Mouse (Mus musculus): ENCODE measurements around the gene Eng. TPM values are rescaled to one million over a fixed set of nuclear protein-coding genes. Genes with fewer than 3 reads are reported as not detected.
A peak's percentile ranks its signal among the peaks of the same experiment; 100 is the strongest.

Eng gene
- polyA plus RNA-seq, 1 experiment from 2014 or later = 25.6 TPM

GRCm38 (mm10) chr2:32625873-32626694 is 20.3 kb upstream of the Eng start:
- Histone ChIP-seq H3K27ac (replicated peaks) (peak overlapping the region; percentile 87), H3K4me1 (peaks cover 74% of the 10 kb centered on the region), H3K4me3 (peak overlapping the region; percentile 44)

GRCm38 (mm10) chr2:32627266-32628043 is 18.9 kb upstream of the Eng start:
- peak overlapping the region; percentile 85; the same call in 1 of the 2 replicates for H3K27ac ChIP-seq (replicated peaks)
- WGBS = 67% methylated on average over 20 of the region's 20 CpGs
- H3K4me3 ChIP-seq = no peak overlapping the region
- no peaks in the 10 kb centered on the region for H3K27me3 ChIP-seq (ENCODE audit: low read depth, poor library complexity, severe bottlenecking)
- H3K4me1 ChIP-seq = peaks cover 77% of the 10 kb centered on the region
- H3K36me3 ChIP-seq = no peaks in the 10 kb centered on the region
- DNase-seq (ENCODE audit: low spot score) = no peak
- no peaks in the 10 kb centered on the region for H3K9me3 ChIP-seq (replicated peaks)

More at GRCm38 (mm10) chr2:32625873-32626694, 20.3 kb upstream of the Eng start:
- WGBS = 58% methylated on average over 5 of the region's 5 CpGs
- no peaks in the 10 kb centered on the region for H3K36me3 ChIP-seq
- no peaks in the 10 kb centered on the region for H3K27me3 ChIP-seq (ENCODE audit: low read depth, poor library complexity, severe bottlenecking)
- no peak for DNase-seq (ENCODE audit: low spot score)
- H3K9me3 ChIP-seq (replicated peaks) = no peaks in the 10 kb centered on the region

- Histone ChIP-seq H3K4me3 (no peak overlapping the region), H3K36me3 (no peaks in the 10 kb centered on the region), H3K9me3 (replicated peaks) (no peaks in the 10 kb centered on the region), H3K27ac (replicated peaks) (peak overlapping the region; percentile 85), H3K27me3 (ENCODE audit: low read depth, poor library complexity, severe bottlenecking) (no peaks in the 10 kb centered on the region), H3K4me1 (peaks cover 77% of the 10 kb centered on the region)
- 62% methylated on average over 4 of the region's 4 CpGs for WGBS
- no peak for DNase-seq (ENCODE audit: low spot score)
Measured at GRCm38 (mm10) chr2:32628044-32628550, 18.3 kb upstream of the Eng start.

GRCm38 (mm10) chr2:32628729-32629128 is 17.7 kb upstream of the Eng start:
- peaks cover 3% of the 10 kb centered on the region; the same call in 1 of the 2 replicates for H3K36me3 ChIP-seq
- peak overlapping the region; percentile 41; the same call in 1 of the 2 replicates for H3K4me3 ChIP-seq
- H3K27me3 ChIP-seq (ENCODE audit: low read depth, poor library complexity, severe bottlenecking) = no peaks in the 10 kb centered on the region
- peak overlapping the region; percentile 85 for H3K27ac ChIP-seq (replicated peaks)
- DNase-seq (ENCODE audit: low spot score) = no peak
- 48% methylated on average over 5 of the region's 5 CpGs for WGBS
- H3K4me1 ChIP-seq = peaks cover 78% of the 10 kb centered on the region
- H3K9me3 ChIP-seq (replicated peaks) = no peaks in the 10 kb centered on the region

- H3K4me3 ChIP-seq = peak overlapping the region; percentile 41
- WGBS = 33% methylated on average over 9 of the region's 9 CpGs
- DNase-seq (ENCODE audit: low spot score) = peak; percentile 90
- H3K4me1 ChIP-seq = peaks cover 82% of the 10 kb centered on the region
- peaks cover 4% of the 10 kb centered on the region; the same call in 1 of the 2 replicates for H3K36me3 ChIP-seq
- no peaks in the 10 kb centered on the region for H3K27me3 ChIP-seq (ENCODE audit: low read depth, poor library complexity, severe bottlenecking)
- no peaks in the 10 kb centered on the region for H3K9me3 ChIP-seq (replicated peaks)
- H3K27ac ChIP-seq (replicated peaks) = peak overlapping the region; percentile 85
Measured at GRCm38 (mm10) chr2:32629276-32629976, 17.0 kb upstream of the Eng start.

- Histone ChIP-seq H3K4me3 (peak overlapping the region; percentile 41), H3K9me3 (replicated peaks) (no peaks in the 10 kb centered on the region), H3K27me3 (ENCODE audit: low read depth, poor library complexity, severe bottlenecking) (no peaks in the 10 kb centered on the region), H3K36me3 (peaks cover 4% of the 10 kb centered on the region; the same call in 1 of the 2 replicates), H3K4me1 (peaks cover 82% of the 10 kb centered on the region), H3K27ac (replicated peaks) (peak overlapping the region; percentile 85)
- 70% methylated on average over 7 of the region's 9 CpGs for WGBS
- no peak for DNase-seq (ENCODE audit: low spot score)
Measured at GRCm38 (mm10) chr2:32630036-32630435, 16.4 kb upstream of the Eng start.

GRCm38 (mm10) chr2:32631046-32631445 is 15.3 kb upstream of the Eng start:
- no peak for DNase-seq (ENCODE audit: low spot score)
- H3K4me1 ChIP-seq = peaks cover 72% of the 10 kb centered on the region
- no peaks in the 10 kb centered on the region for H3K27me3 ChIP-seq (ENCODE audit: low read depth, poor library complexity, severe bottlenecking)
- H3K27ac ChIP-seq (replicated peaks) = peak overlapping the region; percentile 58
- no peak overlapping the region for H3K4me3 ChIP-seq
- no peaks in the 10 kb centered on the region for H3K9me3 ChIP-seq (replicated peaks)
- 92% methylated on average over 10 of the region's 10 CpGs for WGBS
- peaks cover 4% of the 10 kb centered on the region; the same call in 1 of the 2 replicates for H3K36me3 ChIP-seq

- peak; percentile 80 for DNase-seq (ENCODE audit: low spot score)
- peaks cover 64% of the 10 kb centered on the region for H3K4me1 ChIP-seq
- peak overlapping the region; percentile 50 for H3K27ac ChIP-seq (replicated peaks)
- no peak overlapping the region for H3K4me3 ChIP-seq
- WGBS = 61% methylated on average over 7 of the region's 7 CpGs
- H3K9me3 ChIP-seq (replicated peaks) = no peaks in the 10 kb centered on the region
- H3K27me3 ChIP-seq (ENCODE audit: low read depth, poor library complexity, severe bottlenecking) = no peaks in the 10 kb centered on the region
- H3K36me3 ChIP-seq = peaks cover 4% of the 10 kb centered on the region; the same call in 1 of the 2 replicates
Measured at GRCm38 (mm10) chr2:32631737-32632394, 14.5 kb upstream of the Eng start.

- Histone ChIP-seq H3K27me3 (ENCODE audit: low read depth, poor library complexity, severe bottlenecking) (no peaks in the 10 kb centered on the region), H3K36me3 (peaks cover 4% of the 10 kb centered on the region; the same call in 1 of the 2 replicates), H3K4me1 (peaks cover 56% of the 10 kb centered on the region), H3K9me3 (replicated peaks) (no peaks in the 10 kb centered on the region), H3K4me3 (no peak overlapping the region), H3K27ac (replicated peaks) (peak overlapping the region; percentile 39)
- DNase-seq (ENCODE audit: low spot score) = no peak
- WGBS = 76% methylated on average over 5 of the region's 5 CpGs
Measured at GRCm38 (mm10) chr2:32633660-32634059, 12.7 kb upstream of the Eng start.

GRCm38 (mm10) chr2:32634277-32635105 is 11.9 kb upstream of the Eng start:
- H3K27me3 ChIP-seq (ENCODE audit: low read depth, poor library complexity, severe bottlenecking) = no peaks in the 10 kb centered on the region
- H3K27ac ChIP-seq (replicated peaks) = peak overlapping the region; percentile 19; the same call in 1 of the 2 replicates
- peaks cover 4% of the 10 kb centered on the region; the same call in 1 of the 2 replicates for H3K36me3 ChIP-seq
- H3K9me3 ChIP-seq (replicated peaks) = no peaks in the 10 kb centered on the region
- 88% methylated on average over 10 of the region's 10 CpGs for WGBS
- no peak overlapping the region for H3K4me3 ChIP-seq
- no peak for DNase-seq (ENCODE audit: low spot score)
- H3K4me1 ChIP-seq = peaks cover 48% of the 10 kb centered on the region

GRCm38 (mm10) chr2:32636617-32637016 is 9.8 kb upstream of the Eng start:
- 89% methylated on average over 7 of the region's 7 CpGs for WGBS
- DNase-seq (ENCODE audit: low spot score) = no peak
- H3K4me3 ChIP-seq = no peak overlapping the region
- no peaks in the 10 kb centered on the region for H3K27me3 ChIP-seq (ENCODE audit: low read depth, poor library complexity, severe bottlenecking)
- peak overlapping the region; percentile 49; the same call in 1 of the 2 replicates for H3K27ac ChIP-seq (replicated peaks)
- H3K4me1 ChIP-seq = peaks cover 33% of the 10 kb centered on the region
- H3K9me3 ChIP-seq (replicated peaks) = no peaks in the 10 kb centered on the region
- H3K36me3 ChIP-seq = peaks cover 4% of the 10 kb centered on the region; the same call in 1 of the 2 replicates
